Mouse (Mus musculus): Measurements from ENCODE around the gene Primpol. TPM values are rescaled to one million over a fixed set of nuclear protein-coding genes. Genes with fewer than 3 reads are reported as not detected.
A peak's percentile ranks its signal among the peaks of the same experiment; 100 is the strongest.

The Primpol gene
- polyA plus RNA-seq, 1 experiment from 2014 or later = 11.8 TPM

DNA sequence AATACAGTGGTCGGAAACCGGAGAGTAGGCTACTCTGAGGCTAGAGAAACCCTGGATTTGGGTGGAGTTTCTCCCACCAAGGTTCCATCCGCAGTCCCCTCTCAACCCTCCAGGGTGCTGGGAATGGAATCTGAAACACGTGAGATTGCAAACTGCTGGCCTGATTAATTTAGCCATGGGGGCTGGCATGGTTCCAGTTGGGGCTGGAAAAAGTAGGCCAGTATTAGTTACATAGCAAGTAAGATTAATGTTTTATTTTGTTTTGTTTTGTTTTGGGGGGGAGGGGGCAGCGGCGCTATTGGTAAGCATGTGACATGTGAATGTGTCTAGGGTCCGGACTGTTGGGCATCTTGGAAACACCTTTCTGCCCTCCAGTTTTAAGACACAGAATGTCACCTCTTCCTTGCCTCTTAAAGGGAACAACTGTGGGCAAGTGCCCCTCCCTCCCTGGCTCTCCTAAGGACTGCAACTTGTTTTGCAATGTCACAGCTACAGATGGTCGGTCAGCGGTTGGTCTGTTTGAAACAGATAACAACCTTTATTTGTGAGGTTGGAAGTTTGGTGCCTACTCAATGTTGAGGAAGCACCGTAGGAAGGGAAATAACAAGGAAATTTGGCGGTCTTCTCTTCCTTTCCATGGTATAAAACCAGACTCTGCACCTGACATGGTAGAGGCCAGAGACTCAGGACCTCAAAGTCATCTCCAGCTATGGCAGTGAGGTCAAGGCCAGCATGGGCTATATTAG is 70.4 kb downstream of the Primpol start:
- Histone ChIP-seq H3K4me1 (0 out of 2 replicates have a peak, but pooled peaks cover 10% of the 10 kb centered on the region), H3K9me3 (no peaks in the 10 kb centered on the region), H3K27ac (peak overlapping the region; percentile 42; the same call in 1 of the 2 replicates), H3K27me3 (ENCODE audit: insufficient read depth, poor library complexity, severe bottlenecking) (no peaks in the 10 kb centered on the region), H3K36me3 (no peaks in the 10 kb centered on the region), H3K4me3 (no peak overlapping the region)
- 64% methylated on average over 11 of the region's 11 CpGs for WGBS
- peak; percentile 86 for DNase-seq (ENCODE audit: low spot score)

DNA sequence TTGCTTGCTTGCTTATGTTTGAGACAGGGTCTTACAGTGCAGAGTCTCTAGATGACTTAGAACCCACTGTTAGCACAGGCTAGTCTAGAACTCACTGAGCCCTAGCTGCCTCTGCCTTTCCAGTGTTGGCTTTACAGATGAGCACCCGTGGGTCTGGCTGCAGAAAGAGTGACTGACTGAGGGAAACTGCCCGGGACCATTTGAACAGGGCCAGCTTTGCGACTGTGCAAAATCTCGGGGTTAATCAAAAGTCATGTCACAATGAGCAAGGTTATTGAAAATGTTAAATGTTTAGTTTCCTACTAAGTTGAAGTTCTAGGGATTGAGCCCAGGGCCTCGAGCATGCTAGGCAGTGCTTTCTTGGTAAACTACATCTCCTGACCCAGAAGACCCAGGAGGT is 71.2 kb downstream of the Primpol start:
- H3K36me3 ChIP-seq = no peaks in the 10 kb centered on the region
- 0 out of 2 replicates have a peak, but pooled peaks cover 8% of the 10 kb centered on the region for H3K4me1 ChIP-seq
- 81% methylated on average over 5 of the region's 5 CpGs for WGBS
- H3K27me3 ChIP-seq (ENCODE audit: insufficient read depth, poor library complexity, severe bottlenecking) = no peaks in the 10 kb centered on the region
- no peaks in the 10 kb centered on the region for H3K9me3 ChIP-seq
- DNase-seq (ENCODE audit: low spot score) = no peak
- no peak overlapping the region for H3K4me3 ChIP-seq
- H3K27ac ChIP-seq = peak overlapping the region; percentile 22; the same call in 1 of the 2 replicates

DNA sequence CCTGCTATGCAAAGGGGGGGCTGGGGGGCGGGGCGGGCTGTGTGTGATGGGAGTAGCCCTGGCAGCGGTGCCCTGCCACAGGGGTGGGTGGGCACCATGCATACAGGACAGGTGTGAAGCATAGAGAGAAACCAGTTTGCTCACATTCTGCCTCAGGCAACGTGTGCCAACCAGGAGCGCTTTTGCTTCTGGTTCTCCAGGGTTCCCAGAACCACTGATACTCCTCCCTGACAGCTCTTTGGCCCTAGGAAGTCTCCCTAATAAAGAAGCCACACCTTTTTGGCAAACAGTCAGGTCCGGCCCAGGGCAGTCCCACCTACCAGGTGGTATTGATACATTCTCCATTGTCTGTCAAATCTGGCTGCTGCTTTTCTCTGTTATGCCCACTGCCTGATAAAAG is 73.3 kb downstream of the Primpol start:
- 74% methylated on average over 6 of the region's 6 CpGs for WGBS
- Histone ChIP-seq H3K27ac (no peak overlapping the region), H3K27me3 (ENCODE audit: insufficient read depth, poor library complexity, severe bottlenecking) (no peaks in the 10 kb centered on the region), H3K36me3 (no peaks in the 10 kb centered on the region), H3K4me1 (0 out of 2 replicates have a peak, but pooled peaks cover 8% of the 10 kb centered on the region), H3K9me3 (no peaks in the 10 kb centered on the region), H3K4me3 (no peak overlapping the region)
- no peak for DNase-seq (ENCODE audit: low spot score)

- Histone ChIP-seq H3K27ac (no peak overlapping the region), H3K9me3 (no peaks in the 10 kb centered on the region), H3K4me1 (0 out of 2 replicates have a peak, but pooled peaks cover 8% of the 10 kb centered on the region), H3K27me3 (ENCODE audit: insufficient read depth, poor library complexity, severe bottlenecking) (no peaks in the 10 kb centered on the region), H3K36me3 (no peaks in the 10 kb centered on the region), H3K4me3 (no peak overlapping the region)
- DNase-seq (ENCODE audit: low spot score) = no peak
- 81% methylated on average over 7 of the region's 7 CpGs for WGBS
Observed at GRCm38 (mm10) chr8:46543191-46543590, 73.8 kb downstream of the Primpol start.

- Histone ChIP-seq H3K36me3 (peaks cover 15% of the 10 kb centered on the region), H3K27me3 (ENCODE audit: insufficient read depth, poor library complexity, severe bottlenecking) (no peaks in the 10 kb centered on the region), H3K4me1 (no peaks in the 10 kb centered on the region), H3K4me3 (no peak overlapping the region), H3K9me3 (no peaks in the 10 kb centered on the region), H3K27ac (no peak overlapping the region)
- WGBS = 75% methylated on average over 5 of the region's 5 CpGs
- DNase-seq (ENCODE audit: low spot score) = no peak
Observed at GRCm38 (mm10) chr8:46539701-46540100, 77.3 kb downstream of the Primpol start.

- Histone ChIP-seq H3K4me1 (no peaks in the 10 kb centered on the region), H3K9me3 (no peaks in the 10 kb centered on the region), H3K4me3 (no peak overlapping the region), H3K36me3 (peaks cover 53% of the 10 kb centered on the region), H3K27me3 (ENCODE audit: insufficient read depth, poor library complexity, severe bottlenecking) (no peaks in the 10 kb centered on the region), H3K27ac (no peak overlapping the region)
- WGBS = 79% methylated on average over 7 of the region's 7 CpGs
- no peak for DNase-seq (ENCODE audit: low spot score)
Observed at GRCm38 (mm10) chr8:46533926-46534325, 83.1 kb downstream of the Primpol start.

DNA sequence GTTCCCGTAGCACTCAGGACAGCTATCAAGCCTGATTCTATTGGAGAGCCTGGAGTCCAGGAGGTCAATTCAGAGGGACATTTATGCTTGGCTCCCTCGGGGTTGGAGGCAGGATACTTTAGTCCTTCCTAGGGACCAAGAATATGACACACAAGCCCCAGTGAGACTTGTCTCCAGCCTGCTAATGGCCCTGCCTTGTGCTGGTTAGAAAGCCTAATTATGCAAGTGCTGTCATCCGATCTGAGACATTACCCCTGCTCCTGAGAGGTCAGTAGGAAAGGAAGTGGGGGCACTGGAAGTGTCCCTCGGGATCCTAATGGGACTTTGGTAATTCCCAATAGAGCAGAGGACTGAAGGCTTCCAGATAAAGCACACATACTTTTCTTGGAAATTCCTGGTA is 86.5 kb downstream of the Primpol start:
- H3K9me3 ChIP-seq = no peaks in the 10 kb centered on the region
- no peaks in the 10 kb centered on the region for H3K27me3 ChIP-seq (ENCODE audit: insufficient read depth, poor library complexity, severe bottlenecking)
- peaks cover 50% of the 10 kb centered on the region for H3K36me3 ChIP-seq
- H3K4me1 ChIP-seq = no peaks in the 10 kb centered on the region
- WGBS = 48% methylated on average over 4 of the region's 4 CpGs
- DNase-seq (ENCODE audit: low spot score) = no peak
- 0 out of 2 replicates have a peak overlapping the region, but pooled peaks have one; percentile 2 for H3K27ac ChIP-seq
- no peak overlapping the region for H3K4me3 ChIP-seq

DNA sequence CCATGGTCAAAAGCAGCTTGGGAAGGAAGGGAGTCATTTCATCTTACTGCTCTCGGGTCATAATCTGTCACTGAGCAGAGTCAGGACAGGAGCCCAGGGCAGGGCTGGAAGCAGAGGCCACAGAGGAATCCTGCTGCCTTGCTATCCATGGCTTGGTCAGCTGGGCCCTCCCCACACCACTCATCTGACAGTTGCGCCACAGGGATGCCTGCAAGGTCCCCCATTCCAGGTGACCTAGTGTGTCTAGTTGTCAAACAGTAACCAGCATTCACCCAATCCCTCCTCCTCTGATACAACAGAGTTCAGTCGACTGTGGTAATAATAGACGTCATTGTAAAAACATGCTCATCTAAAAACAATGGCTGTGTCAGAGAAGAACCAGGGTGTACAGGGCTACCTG is 87.5 kb downstream of the Primpol start:
- Histone ChIP-seq H3K27ac (no peak overlapping the region), H3K4me1 (no peaks in the 10 kb centered on the region), H3K9me3 (no peaks in the 10 kb centered on the region), H3K4me3 (no peak overlapping the region), H3K27me3 (ENCODE audit: insufficient read depth, poor library complexity, severe bottlenecking) (no peaks in the 10 kb centered on the region), H3K36me3 (peaks cover 41% of the 10 kb centered on the region)
- DNase-seq (ENCODE audit: low spot score) = no peak
- WGBS = 73% methylated on average over 4 of the region's 4 CpGs

GRCm38 (mm10) chr8:46526821-46527220 is 90.2 kb downstream of the Primpol start:
- Histone ChIP-seq H3K27me3 (ENCODE audit: insufficient read depth, poor library complexity, severe bottlenecking) (no peaks in the 10 kb centered on the region), H3K9me3 (no peaks in the 10 kb centered on the region), H3K36me3 (peaks cover 23% of the 10 kb centered on the region; the same call in 1 of the 2 replicates), H3K4me1 (no peaks in the 10 kb centered on the region), H3K4me3 (no peak overlapping the region), H3K27ac (no peak overlapping the region)
- DNase-seq (ENCODE audit: low spot score) = no peak
- 83% methylated on average over 10 of the region's 10 CpGs for WGBS

DNA sequence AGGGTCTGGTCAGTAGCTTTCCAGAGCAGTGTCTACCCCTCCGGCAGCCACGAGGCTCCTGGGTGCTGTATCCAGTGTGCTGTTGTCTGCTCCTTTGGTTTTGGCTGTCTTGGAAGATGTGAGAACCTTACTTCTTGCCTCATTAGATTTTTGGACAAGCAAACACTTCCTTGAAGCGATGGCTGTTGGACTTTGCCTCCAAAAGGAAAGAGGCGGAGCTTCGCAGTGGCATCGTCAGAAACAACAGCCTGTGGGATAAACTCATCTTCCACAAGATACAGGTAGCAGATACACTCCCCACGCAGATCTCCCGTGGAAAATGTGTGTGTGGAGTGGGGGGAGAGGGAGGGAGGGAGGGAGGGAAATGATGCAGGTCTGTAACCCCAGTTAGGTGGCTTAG is 90.9 kb downstream of the Primpol start:
- Histone ChIP-seq H3K27me3 (ENCODE audit: insufficient read depth, poor library complexity, severe bottlenecking) (no peaks in the 10 kb centered on the region), H3K36me3 (peaks cover 21% of the 10 kb centered on the region; the same call in 1 of the 2 replicates), H3K4me1 (no peaks in the 10 kb centered on the region), H3K27ac (no peak overlapping the region), H3K4me3 (no peak overlapping the region), H3K9me3 (no peaks in the 10 kb centered on the region)
- DNase-seq (ENCODE audit: low spot score) = no peak
- WGBS = 90% methylated on average over 8 of the region's 8 CpGs

Other genes with a start within 250 kb of the Primpol start
- gene Acsl1, start 146.2 kb downstream of the Primpol start, polyA plus RNA-seq (2016; fragmentation: Nextera tagmentation; extraction: Ambion mirVana) = 21.2 and 25.9 TPM in 2 replicates
- 11.9 and 16.4 TPM in 2 replicates for gene Cenpu, start 65.2 kb downstream of the Primpol start, polyA plus RNA-seq (2016; fragmentation: Nextera tagmentation; extraction: Ambion mirVana)
- gene Casp3, start 79 bp upstream of the Primpol start, polyA plus RNA-seq (2016; fragmentation: Nextera tagmentation; extraction: Ambion mirVana) = 63.7 and 73.3 TPM in 2 replicates
- 8.9 and 10.9 TPM in 2 replicates for gene Irf2, start 122.5 kb upstream of the Primpol start, polyA plus RNA-seq (2016; fragmentation: Nextera tagmentation; extraction: Ambion mirVana)